Mouse (Mus musculus): ENCODE data around the gene BB287469. TPM values are rescaled to one million over a fixed set of nuclear protein-coding genes. Genes with fewer than 3 reads are reported as not detected.
A peak's percentile ranks its signal among the peaks of the same experiment; 100 is the strongest.
"Not testable (repeated sequence)": the region's sequence is repeated elsewhere in the genome, so short reads cannot be mapped to it uniquely, and the experiment has no call there.

The BB287469 gene
- total RNA-seq (2014; rRNA removed) = not detected in 2 replicates
- not detected in 2 replicates for polyA plus RNA-seq (2015; fragmentation: Nextera tagmentation; extraction: Ambion mirVana)

- not testable (repeated sequence) for H3K9me3 ChIP-seq (ENCODE audit: low read length); H3K9ac ChIP-seq (replicated peaks; ENCODE audit: low read length); H3K4me3 ChIP-seq (ENCODE audit: low read length); H3K4me1 ChIP-seq (ENCODE audit: insufficient read depth, low read length); H3K27ac ChIP-seq; DNase-seq (ENCODE audit: low spot score); H3K27me3 ChIP-seq (ENCODE audit: insufficient read depth, low read length); ATAC-seq; H3K4me2 ChIP-seq (ENCODE audit: low read depth, low read length); H3K36me3 ChIP-seq (ENCODE audit: insufficient read depth, low read length)
- WGBS = 94% methylated on average over 5 of the region's 6 CpGs
These were observed at the start of gene BB287469 for GRCm38 (mm10) chr12:87816277-87816676. TSS of gene BB287469 (plus strand) at chr12:87816577.

GRCm38 (mm10) chr12:87775655-87776054, 40.7 kb upstream of the BB287469 start, which contains the start of gene Gm21319:
TSS of gene Gm21319 (minus strand) at chr12:87775755.
- H3K27ac ChIP-seq; H3K36me3 ChIP-seq (ENCODE audit: insufficient read depth, low read length); H3K4me2 ChIP-seq (ENCODE audit: low read depth, low read length); ATAC-seq; H3K9me3 ChIP-seq (ENCODE audit: low read length); H3K27me3 ChIP-seq (ENCODE audit: insufficient read depth, low read length); H3K9ac ChIP-seq (replicated peaks; ENCODE audit: low read length); H3K4me1 ChIP-seq (ENCODE audit: insufficient read depth, low read length); DNase-seq (ENCODE audit: low spot score); H3K4me3 ChIP-seq (ENCODE audit: low read length): not testable (repeated sequence)
- WGBS = 85% methylated on average over 4 of the region's 4 CpGs

- not testable (repeated sequence) for H3K4me1 ChIP-seq (ENCODE audit: insufficient read depth, low read length); H3K4me3 ChIP-seq (ENCODE audit: low read length); H3K27ac ChIP-seq; ATAC-seq; H3K9me3 ChIP-seq (ENCODE audit: low read length); H3K9ac ChIP-seq (replicated peaks; ENCODE audit: low read length); DNase-seq (ENCODE audit: low spot score); H3K27me3 ChIP-seq (ENCODE audit: insufficient read depth, low read length); H3K36me3 ChIP-seq (ENCODE audit: insufficient read depth, low read length); H3K4me2 ChIP-seq (ENCODE audit: low read depth, low read length)
- WGBS = 80% methylated on average over 1 of the region's 1 CpGs
These were observed 21.2 kb upstream of the BB287469 start, which contains the start of gene Gm21936 for GRCm38 (mm10) chr12:87795212-87795611. TSS of gene Gm21936 (plus strand) at chr12:87795512.

- ATAC-seq; H3K4me1 ChIP-seq (ENCODE audit: insufficient read depth, low read length); H3K27me3 ChIP-seq (ENCODE audit: insufficient read depth, low read length); H3K9ac ChIP-seq (replicated peaks; ENCODE audit: low read length); H3K4me2 ChIP-seq (ENCODE audit: low read depth, low read length); DNase-seq (ENCODE audit: low spot score); H3K4me3 ChIP-seq (ENCODE audit: low read length); H3K36me3 ChIP-seq (ENCODE audit: insufficient read depth, low read length); H3K27ac ChIP-seq; H3K9me3 ChIP-seq (ENCODE audit: low read length): not testable (repeated sequence)
- 92% methylated on average over 5 of the region's 5 CpGs for WGBS
These were observed 18.4 kb upstream of the BB287469 start for GRCm38 (mm10) chr12:87797971-87798370.

- H3K4me2 ChIP-seq (ENCODE audit: low read depth, low read length); H3K27ac ChIP-seq; H3K4me1 ChIP-seq (ENCODE audit: insufficient read depth, low read length); H3K36me3 ChIP-seq (ENCODE audit: insufficient read depth, low read length); H3K9ac ChIP-seq (replicated peaks; ENCODE audit: low read length); H3K4me3 ChIP-seq (ENCODE audit: low read length); DNase-seq (ENCODE audit: low spot score); H3K27me3 ChIP-seq (ENCODE audit: insufficient read depth, low read length); ATAC-seq; H3K9me3 ChIP-seq (ENCODE audit: low read length): not testable (repeated sequence)
- WGBS = 73% methylated on average over 1 of the region's 2 CpGs
These were observed 25.9 kb downstream of the BB287469 start, which contains the start of gene Gm2001 for GRCm38 (mm10) chr12:87842239-87842638. TSS of gene Gm2001 (minus strand) at chr12:87842339.

GRCm38 (mm10) chr12:87850657-87851056, 34.3 kb downstream of the BB287469 start:
- not testable (repeated sequence) for H3K9me3 ChIP-seq (ENCODE audit: low read length); H3K4me1 ChIP-seq (ENCODE audit: insufficient read depth, low read length); H3K36me3 ChIP-seq (ENCODE audit: insufficient read depth, low read length); DNase-seq (ENCODE audit: low spot score); H3K9ac ChIP-seq (replicated peaks; ENCODE audit: low read length); H3K4me2 ChIP-seq (ENCODE audit: low read depth, low read length); H3K27ac ChIP-seq; H3K27me3 ChIP-seq (ENCODE audit: insufficient read depth, low read length); H3K4me3 ChIP-seq (ENCODE audit: low read length); ATAC-seq
- no CpG with 5 or more reads among the region's 2 CpGs for WGBS

- DNase-seq (ENCODE audit: low spot score); H3K4me2 ChIP-seq (ENCODE audit: low read depth, low read length); H3K27ac ChIP-seq; H3K4me1 ChIP-seq (ENCODE audit: insufficient read depth, low read length); H3K27me3 ChIP-seq (ENCODE audit: insufficient read depth, low read length); H3K9ac ChIP-seq (replicated peaks; ENCODE audit: low read length); H3K36me3 ChIP-seq (ENCODE audit: insufficient read depth, low read length); ATAC-seq; H3K4me3 ChIP-seq (ENCODE audit: low read length); H3K9me3 ChIP-seq (ENCODE audit: low read length): not testable (repeated sequence)
- 88% methylated on average over 1 of the region's 1 CpGs for WGBS
These were observed 39.7 kb downstream of the BB287469 start for GRCm38 (mm10) chr12:87856067-87856466.

- not testable (repeated sequence) for H3K27me3 ChIP-seq (ENCODE audit: insufficient read depth, low read length); H3K36me3 ChIP-seq (ENCODE audit: insufficient read depth, low read length); H3K4me3 ChIP-seq (ENCODE audit: low read length); H3K9me3 ChIP-seq (ENCODE audit: low read length); H3K4me1 ChIP-seq (ENCODE audit: insufficient read depth, low read length); DNase-seq (ENCODE audit: low spot score); H3K27ac ChIP-seq; H3K4me2 ChIP-seq (ENCODE audit: low read depth, low read length); H3K9ac ChIP-seq (replicated peaks; ENCODE audit: low read length)
- ATAC-seq = peak; percentile 16; the same call in 1 of the 2 replicates
- WGBS = 85% methylated on average over 23 of the region's 23 CpGs
These were observed 45.6 kb downstream of the BB287469 start for GRCm38 (mm10) chr12:87861740-87862692.

- not testable (repeated sequence) for H3K4me2 ChIP-seq (ENCODE audit: low read depth, low read length); H3K9me3 ChIP-seq (ENCODE audit: low read length); DNase-seq (ENCODE audit: low spot score); H3K4me1 ChIP-seq (ENCODE audit: insufficient read depth, low read length); ATAC-seq; H3K9ac ChIP-seq (replicated peaks; ENCODE audit: low read length); H3K27me3 ChIP-seq (ENCODE audit: insufficient read depth, low read length); H3K27ac ChIP-seq; H3K36me3 ChIP-seq (ENCODE audit: insufficient read depth, low read length); H3K4me3 ChIP-seq (ENCODE audit: low read length)
- WGBS = 96% methylated on average over 10 of the region's 11 CpGs
These were observed 47.3 kb downstream of the BB287469 start for GRCm38 (mm10) chr12:87863638-87864037.

GRCm38 (mm10) chr12:87864048-87864447, 47.7 kb downstream of the BB287469 start:
- WGBS = 83% methylated on average over 2 of the region's 2 CpGs
- ATAC-seq = 0 out of 2 replicates have a peak, but pooled peaks have one; percentile 35
- not testable (repeated sequence) for H3K4me3 ChIP-seq (ENCODE audit: low read length); H3K4me1 ChIP-seq (ENCODE audit: insufficient read depth, low read length); H3K4me2 ChIP-seq (ENCODE audit: low read depth, low read length); H3K36me3 ChIP-seq (ENCODE audit: insufficient read depth, low read length); H3K27me3 ChIP-seq (ENCODE audit: insufficient read depth, low read length); DNase-seq (ENCODE audit: low spot score); H3K27ac ChIP-seq; H3K9me3 ChIP-seq (ENCODE audit: low read length); H3K9ac ChIP-seq (replicated peaks; ENCODE audit: low read length)

Data from hindbrain, postnatal 0 days (tissue).